Mouse (Mus musculus) E14TG2a.4 (cell line): ENCODE data around the gene Hist1h4i.
A peak's percentile ranks its signal among the peaks of the same experiment; 100 is the strongest.
"Not testable (repeated sequence)": the region's sequence is repeated elsewhere in the genome, so short reads cannot be mapped to it uniquely, and the experiment has no call there.

ENCODE experiments used
- H3K27me3 ChIP-seq: 2 replicates; pipeline ENCODE4 v1.6.1; 2014; ENCODE audit warnings: low read length, control low read depth; ENCODE audit not compliant: insufficient read depth
- H3K36me3 ChIP-seq: 2 replicates; pipeline ENCODE4 v1.6.1; 2014; ENCODE audit warnings: low read length, control low read depth; ENCODE audit not compliant: insufficient read depth
- H3K4me1 ChIP-seq: replicated peaks from 2 replicates; pipeline ENCODE4 v1.6.1; 2014; ENCODE audit warnings: low read depth, low read length, control low read depth
- H3K4me3 ChIP-seq: replicated peaks from 2 replicates; pipeline ENCODE4 v1.5.1; 2014; ENCODE audit warnings: mild to moderate bottlenecking, low read length
- H3K9me3 ChIP-seq: 2 replicates; pipeline ENCODE4 v1.6.1; 2014; ENCODE audit warnings: low read length, control low read depth
- CTCF ChIP-seq: conservative IDR thresholded peaks from 2 replicates; pipeline ENCODE4 v1.5.1; 2014; ENCODE audit warnings: low read length
- NANOG ChIP-seq: IDR thresholded peaks from 2 replicates; pipeline ENCODE4 v1.6.1; 2014; ENCODE audit warnings: borderline replicate concordance, low read length, mixed read lengths
- POU5F1 ChIP-seq: IDR thresholded peaks from 2 replicates; pipeline ENCODE4 v1.6.1; 2014; ENCODE audit warnings: low read length, borderline replicate concordance

Gene Hist1h4i

DNA sequence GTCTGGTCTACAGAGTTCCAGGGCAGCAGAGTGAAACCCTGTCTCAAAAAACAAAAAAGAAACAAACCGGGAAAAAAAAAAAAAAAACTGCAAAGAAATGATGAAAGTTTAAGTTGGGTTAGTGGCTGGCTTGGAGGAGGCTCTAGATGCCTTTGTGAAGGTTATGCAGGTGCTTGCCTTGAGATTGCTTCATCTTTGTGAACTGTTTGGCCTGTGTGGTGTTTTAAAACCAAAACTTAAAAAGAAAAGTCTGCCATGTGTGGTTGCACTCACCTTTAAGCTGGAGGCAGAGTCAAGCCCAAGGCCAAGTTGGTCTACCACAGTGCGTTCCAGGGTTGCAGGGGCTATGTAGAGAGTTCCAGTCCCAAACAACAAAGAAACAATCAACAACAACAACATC lies 7.9 kb upstream of the Hist1h4i start:
- TF ChIP-seq CTCF (no peak), NANOG (no peak), POU5F1 (no peak)
- Histone ChIP-seq H3K4me1 (peaks cover 49% of the 10 kb centered on the region), H3K27me3 (peaks cover 8% of the 10 kb centered on the region), H3K9me3 (no peaks in the 10 kb centered on the region), H3K4me3 (no peak overlapping the region), H3K36me3 (no peaks in the 10 kb centered on the region)

GRCm38 (mm10) chr13:22045311-22045710 lies 4.1 kb upstream of the Hist1h4i start:
- Histone ChIP-seq H3K4me3 (no peak overlapping the region), H3K4me1 (peaks cover 48% of the 10 kb centered on the region), H3K36me3 (no peaks in the 10 kb centered on the region), H3K9me3 (no peaks in the 10 kb centered on the region), H3K27me3 (no peaks in the 10 kb centered on the region; the same call in 1 of the 2 replicates)
- no peak for TF ChIP-seq POU5F1
- no peak for TF ChIP-seq NANOG
- no peak for TF ChIP-seq CTCF

DNA sequence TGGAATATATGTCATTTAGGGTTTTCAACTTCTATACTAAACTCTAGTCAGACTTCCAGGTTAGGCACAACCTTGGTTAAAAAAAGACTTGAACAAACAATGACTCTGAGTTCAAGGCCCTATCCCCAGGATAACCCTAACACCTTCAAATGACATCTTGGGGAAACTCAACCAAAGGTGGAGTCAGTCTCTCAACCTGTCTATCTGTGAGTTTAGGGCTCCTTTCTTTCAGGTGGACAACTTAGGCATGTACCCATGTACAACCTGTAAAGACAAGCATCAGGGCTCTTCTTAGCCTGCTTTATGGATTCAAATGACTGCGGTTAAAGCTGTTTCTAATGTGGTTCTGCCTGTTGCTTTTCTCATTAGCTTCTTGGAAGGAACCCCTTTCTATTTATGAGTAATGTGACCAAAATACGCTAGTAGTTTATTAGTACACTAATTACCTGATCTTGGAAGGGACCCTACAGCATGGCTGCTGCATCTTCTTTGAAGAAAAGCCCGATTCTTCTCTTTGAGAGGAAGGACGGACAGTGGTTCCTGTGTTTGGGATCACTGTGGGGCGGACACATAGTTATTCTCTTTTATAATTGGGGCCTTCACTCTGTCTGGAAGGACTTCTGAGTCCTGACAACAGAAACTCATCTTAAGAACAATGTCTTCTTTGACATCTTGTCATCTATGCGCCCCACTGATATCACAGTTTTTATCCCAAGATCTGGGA lies 3.4 kb upstream of the Hist1h4i start:
- Histone ChIP-seq H3K9me3 (no peaks in the 10 kb centered on the region), H3K4me1 (peaks cover 45% of the 10 kb centered on the region), H3K4me3 (no peak overlapping the region), H3K36me3 (no peaks in the 10 kb centered on the region), H3K27me3 (no peaks in the 10 kb centered on the region; the same call in 1 of the 2 replicates)
- TF ChIP-seq CTCF (no peak), POU5F1 (no peak), NANOG (no peak)

DNA sequence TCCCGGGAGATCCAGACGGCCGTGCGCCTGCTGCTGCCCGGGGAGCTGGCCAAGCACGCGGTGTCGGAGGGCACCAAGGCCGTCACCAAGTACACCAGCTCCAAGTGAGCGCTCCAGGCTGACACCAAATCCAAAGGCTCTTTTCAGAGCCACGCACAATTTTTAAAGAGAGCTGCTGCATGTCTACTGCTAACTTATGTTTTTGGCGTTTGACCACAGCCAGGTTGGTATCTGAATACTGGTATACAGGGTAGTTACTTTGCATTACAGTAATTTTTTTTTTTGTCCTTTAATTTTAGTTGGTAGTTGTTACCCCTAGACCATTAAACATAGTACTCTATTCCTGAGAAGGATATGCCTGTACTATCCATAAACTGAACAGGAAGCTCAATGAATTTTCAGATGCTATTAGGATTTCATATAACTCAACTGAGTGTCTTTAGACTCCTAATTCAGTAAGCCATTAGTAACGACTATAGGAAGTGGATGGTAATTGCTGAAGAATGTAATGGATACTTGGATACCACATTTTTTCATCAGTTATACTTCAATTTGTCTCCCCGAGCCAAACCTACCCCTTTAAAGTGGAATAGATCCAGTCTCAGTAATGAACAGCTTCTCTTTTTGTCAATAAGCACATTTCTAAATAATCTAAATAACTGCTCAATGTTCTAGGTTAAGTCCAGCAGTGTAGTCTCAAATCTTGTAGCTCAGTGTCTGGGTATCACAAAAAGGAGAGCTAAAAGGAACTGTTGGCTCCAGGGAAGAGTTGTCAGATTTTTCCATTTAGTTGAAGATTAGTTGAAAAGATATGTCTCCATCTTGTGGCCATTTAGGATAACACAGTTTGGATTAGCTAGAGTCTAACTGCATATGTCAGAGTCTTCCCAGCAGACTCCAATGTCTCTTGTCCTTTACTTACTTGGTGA lies 2.6 kb upstream of the Hist1h4i start:
- H3K36me3 ChIP-seq = no peaks in the 10 kb centered on the region

DNA sequence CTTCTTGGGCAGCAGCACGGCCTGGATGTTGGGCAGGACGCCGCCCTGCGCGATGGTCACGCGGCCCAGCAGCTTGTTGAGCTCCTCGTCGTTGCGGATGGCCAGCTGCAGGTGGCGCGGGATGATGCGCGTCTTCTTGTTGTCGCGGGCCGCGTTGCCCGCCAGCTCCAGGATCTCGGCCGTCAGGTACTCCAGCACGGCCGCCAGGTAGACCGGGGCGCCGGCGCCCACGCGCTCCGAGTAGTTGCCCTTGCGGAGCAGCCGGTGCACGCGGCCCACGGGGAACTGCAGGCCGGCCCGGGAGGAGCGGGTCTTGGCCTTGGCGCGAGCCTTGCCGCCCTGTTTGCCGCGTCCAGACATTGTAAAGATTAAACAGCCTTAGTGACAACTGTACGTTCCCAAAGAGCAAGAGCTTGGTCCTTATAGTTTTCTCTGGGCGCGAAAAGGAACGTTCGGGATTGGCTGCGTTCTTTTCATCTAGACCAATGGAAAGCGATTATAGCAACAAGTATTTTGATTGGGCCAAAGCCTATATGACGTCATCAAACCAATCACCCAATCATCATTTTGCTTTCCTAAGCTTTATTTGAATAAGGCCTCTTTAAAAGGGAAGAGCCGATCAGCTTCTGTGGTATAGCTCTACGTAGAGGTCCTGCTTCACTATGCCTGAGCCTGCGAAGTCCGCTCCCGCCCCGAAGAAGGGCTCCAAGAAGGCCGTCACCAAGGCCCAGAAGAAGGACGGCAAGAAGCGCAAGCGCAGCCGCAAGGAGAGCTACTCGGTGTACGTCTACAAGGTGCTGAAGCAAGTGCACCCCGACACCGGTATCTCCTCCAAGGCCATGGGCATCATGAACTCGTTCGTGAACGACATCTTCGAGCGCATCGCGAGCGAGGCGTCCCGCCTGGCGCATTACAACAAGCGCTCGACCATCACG lies 1.7 kb upstream of the Hist1h4i start, which contains the start of the genes Hist1h2ag and Hist1h2bj:
TSS of gene Hist1h2ag (minus strand) at position 377 of the 935 bp plus-strand sequence.
TSS of gene Hist1h2bj (plus strand) at position 647 of the 935 bp plus-strand sequence.
- H3K9me3 ChIP-seq, H3K36me3 ChIP-seq, H3K27me3 ChIP-seq: not testable (repeated sequence)
- H3K4me1 ChIP-seq = peaks cover 44% of the 10 kb centered on the region
- H3K4me3 ChIP-seq = peak within 1 kb of the TSS; percentile 80

More for the DNA sequence above, 2.6 kb upstream of the Hist1h4i start:
- Histone ChIP-seq H3K9me3 (no peaks in the 10 kb centered on the region), H3K27me3 (no peaks in the 10 kb centered on the region; the same call in 1 of the 2 replicates), H3K4me3 (peak overlapping the region; percentile 64), H3K4me1 (peaks cover 48% of the 10 kb centered on the region)
- peak; percentile 53 for TF ChIP-seq CTCF
- no peak for TF ChIP-seq POU5F1
- no peak for TF ChIP-seq NANOG

- no peaks in the 10 kb centered on the region for H3K36me3 ChIP-seq
These were observed 747 bp upstream of the Hist1h4i start for GRCm38 (mm10) chr13:22041651-22042567.

GRCm38 (mm10) chr13:22040464-22041141 lies 559 bp downstream of the Hist1h4i start:
- TF ChIP-seq NANOG (no peak), CTCF (no peak), POU5F1 (no peak)
- H3K4me3 ChIP-seq = peak overlapping the region; percentile 80
- no peaks in the 10 kb centered on the region for H3K9me3 ChIP-seq
- H3K4me1 ChIP-seq = peaks cover 52% of the 10 kb centered on the region
- no peaks in the 10 kb centered on the region for H3K36me3 ChIP-seq
- H3K27me3 ChIP-seq = no peaks in the 10 kb centered on the region

More at GRCm38 (mm10) chr13:22041651-22042567, 747 bp upstream of the Hist1h4i start:
- Histone ChIP-seq H3K27me3 (no peaks in the 10 kb centered on the region), H3K9me3 (no peaks in the 10 kb centered on the region), H3K4me1 (peaks cover 49% of the 10 kb centered on the region), H3K4me3 (peak overlapping the region; percentile 80)
- TF ChIP-seq POU5F1 (no peak), CTCF (no peak), NANOG (no peak)
